ENCODE assay signal across 8 mouse cellular contexts in genomic region chr8:70487993-70488796, GRCm38 (mm10). TPM values are rescaled to one million over a fixed set of nuclear protein-coding genes. Genes with fewer than 3 reads are reported as not detected.
DNase-seq lines count a peak whose midpoint lies in the region; ATAC-seq and TF ChIP-seq lines count a peak whose summit lies in the region.

No protein-coding gene starts in this region.

- H3K4me1 ChIP-seq in ES-E14 (ENCODE audit: control insufficient read depth in 2 of 2, insufficient read depth in 2 of 2, low read length in 2 of 2, poor library complexity in 1 of 2) = peaks cover 7 to 23% of the 10 kb centered on the region in 2 experiments; a peak in 2 of 4 replicates
- peaks cover 60% of the 10 kb centered on the region for H3K4me1 ChIP-seq in limb, embryonic 15.5 days
- H3K4me1 ChIP-seq in midbrain, embryonic 15.5 days = peaks cover 53% of the 10 kb centered on the region

- ATAC-seq in CD4-positive, CD25-positive, alpha-beta regulatory T cell, adult 4 months = no peak
- ATAC-seq in limb, embryonic 15.5 days (ENCODE audit: insufficient number of reproducible peaks, low FRiP score, low TSS enrichment, low read depth) = 0 out of 2 replicates have a peak, but pooled peaks have one; percentile 16
- no peak; the same call in 1 of the 2 replicates for ATAC-seq in midbrain, embryonic 15.5 days (replicated peaks)

- H3K4me2 ChIP-seq in limb, embryonic 15.5 days = peak overlapping the region; percentile 64
- peak overlapping the region; percentile 84 for H3K4me2 ChIP-seq in midbrain, embryonic 15.5 days

- no peaks in the 10 kb centered on the region for H3K36me3 ChIP-seq in ES-E14 (ENCODE audit: control insufficient read depth, insufficient read depth, low read length, poor library complexity, severe bottlenecking)
- H3K36me3 ChIP-seq in limb, embryonic 15.5 days = no peaks in the 10 kb centered on the region
- H3K36me3 ChIP-seq in midbrain, embryonic 15.5 days (replicated peaks) = 0 out of 2 replicates have a peak, but pooled peaks cover 4% of the 10 kb centered on the region

- 4% methylated on average over 55 of the region's 55 CpGs for WGBS in limb, embryonic 15.5 days
- WGBS in midbrain, embryonic 15.5 days = 3% methylated on average over 53 of the region's 55 CpGs

- no peak overlapping the region for H3K27ac ChIP-seq in ES-E14 (ENCODE audit: insufficient read depth, low read depth, low read length, poor library complexity, severe bottlenecking)
- no peak overlapping the region for H3K27ac ChIP-seq in limb, embryonic 15.5 days
- no peak overlapping the region for H3K27ac ChIP-seq in midbrain, embryonic 15.5 days

- H3K9me3 ChIP-seq in ES-E14 (ENCODE audit: control insufficient read depth, insufficient read depth, low read depth, low read length) = no peaks in the 10 kb centered on the region
- no peaks in the 10 kb centered on the region for H3K9me3 ChIP-seq in limb, embryonic 15.5 days
- no peaks in the 10 kb centered on the region for H3K9me3 ChIP-seq in midbrain, embryonic 15.5 days

- peaks cover 89% of the 10 kb centered on the region for H3K27me3 ChIP-seq in limb, embryonic 15.5 days
- H3K27me3 ChIP-seq in midbrain, embryonic 15.5 days (replicated peaks) = peaks cover 86% of the 10 kb centered on the region

- H3K9ac ChIP-seq in ES-E14 (ENCODE audit: insufficient read depth, low read depth, low read length, poor library complexity, severe bottlenecking) = peak overlapping the region; percentile 39; the same call in 1 of the 2 replicates
- no peak overlapping the region for H3K9ac ChIP-seq in limb, embryonic 15.5 days
- H3K9ac ChIP-seq in midbrain, embryonic 15.5 days = peak overlapping the region; percentile 3; the same call in 1 of the 2 replicates

- in situ Hi-C loops in ES-E14 (cut with MboI; ENCODE audit: low sequenced_read_pairs in 2 of 2, unreplicated experiment in 2 of 2) = no loop called here

- peak; percentile 36 for DNase-seq in CD4-positive, CD25-positive, alpha-beta regulatory T cell, adult 2 months (ENCODE audit: low read depth, low spot score)
- DNase-seq in ES-E14 (ENCODE audit: low read depth, low spot score) = no peak
- peak; percentile 24 for DNase-seq in heart, postnatal 4 days
- DNase-seq in c-Kit-positive CD71-positive TER-119-positive erythroid progenitor cells, embryonic 14.5 days (ENCODE audit: low spot score) = no peak
- DNase-seq in B cell, adult 2 months = no peak

- peak overlapping the region; percentile 21 to 45 for H3K4me3 ChIP-seq in ES-E14 (ENCODE audit: insufficient read depth in 1 of 2, low read depth in 1 of 2, low read length in 2 of 2, poor library complexity in 1 of 2, severe bottlenecking in 1 of 2)
- H3K4me3 ChIP-seq in limb, embryonic 15.5 days = peak overlapping the region; percentile 30
- H3K4me3 ChIP-seq in midbrain, embryonic 15.5 days = peak overlapping the region; percentile 27

TF ChIP-seq in ES-E14, 5 proteins besides CTCF, POLR2A, EP300 and RAD21:
- TF ChIP-seq HCFC1 (IDR thresholded peaks at IDR 0.05; ENCODE audit: borderline replicate concordance, insufficient read depth, low read length) (no peak), ZC3H11A (IDR thresholded peaks at IDR 0.05; ENCODE audit: borderline replicate concordance, low read depth, low read length) (no peak), MAFK (IDR thresholded peaks at IDR 0.05; ENCODE audit: insufficient read depth, low read depth, low read length) (no peak), ZNF384 (IDR thresholded peaks at IDR 0.05; ENCODE audit: low read depth, low read length) (no peak), CHD2 (IDR thresholded peaks at IDR 0.05; ENCODE audit: low read depth, low read length) (no peak)

RNA-seq across cellular contexts. Expression of gene Tmem59l, which starts 1.0 kb away (rescaled TPM):
- not detected for polyA plus RNA-seq in CD4-positive, CD25-positive, alpha-beta regulatory T cell, adult 4 months (2017; shearing (Covaris generic))
- 5.3 and 8.0 TPM in 2 replicates for total RNA-seq in ES-E14 (2012; rRNA removed)
- total RNA-seq in heart, postnatal 4 days (2021) = not detected
- polyA plus RNA-seq in limb, embryonic 15.5 days (2015; fragmentation: Nextera tagmentation; extraction: Ambion mirVana) = 6.9 and 9.6 TPM in 2 replicates
- 123 and 141 TPM in 2 replicates for polyA plus RNA-seq in midbrain, embryonic 15.5 days (2015; fragmentation: Nextera tagmentation; extraction: Ambion mirVana)

RNA-seq across cellular contexts. Expression of gene Crlf1, which starts 4.8 kb away (rescaled TPM):
- not detected for polyA plus RNA-seq in CD4-positive, CD25-positive, alpha-beta regulatory T cell, adult 4 months (2017; shearing (Covaris generic))
- total RNA-seq in ES-E14 (2012; rRNA removed) = 17.0 and 29.3 TPM in 2 replicates
- total RNA-seq in heart, postnatal 4 days (2021) = under 1 TPM in 1 of 2 experiments, not detected in 1; 0.55 TPM
- polyA plus RNA-seq in limb, embryonic 15.5 days (2015; fragmentation: Nextera tagmentation; extraction: Ambion mirVana) = 91.2 and 97.7 TPM in 2 replicates
- 2.4 and 2.9 TPM in 2 replicates for polyA plus RNA-seq in midbrain, embryonic 15.5 days (2015; fragmentation: Nextera tagmentation; extraction: Ambion mirVana)

RNA-seq across cellular contexts. Expression of gene Klhl26, which starts 11.4 kb away (rescaled TPM):
- 10 to 100 TPM in 1 of 2 experiments, 1 to 10 TPM in 1; 7.2 to 20.1 TPM for polyA plus RNA-seq in CD4-positive, CD25-positive, alpha-beta regulatory T cell, adult 4 months (2017; shearing (Covaris generic))
- 21.4 and 22.8 TPM in 2 replicates for total RNA-seq in ES-E14 (2012; rRNA removed)
- total RNA-seq in heart, postnatal 4 days (2021) = 1 to 10 TPM; 8.2 to 9.2 TPM
- polyA plus RNA-seq in limb, embryonic 15.5 days (2015; fragmentation: Nextera tagmentation; extraction: Ambion mirVana) = 27.9 and 28.2 TPM in 2 replicates
- polyA plus RNA-seq in midbrain, embryonic 15.5 days (2015; fragmentation: Nextera tagmentation; extraction: Ambion mirVana) = 31.0 and 31.4 TPM in 2 replicates

RNA-seq across cellular contexts. Expression of gene Rex1bd, which starts 18.4 kb away (rescaled TPM):
- 10 to 100 TPM; 82.2 to 83.2 TPM for polyA plus RNA-seq in CD4-positive, CD25-positive, alpha-beta regulatory T cell, adult 4 months (2017; shearing (Covaris generic))
- 125 and 130 TPM in 2 replicates for total RNA-seq in ES-E14 (2012; rRNA removed)
- 100 to 1,000 TPM in 1 of 2 experiments, 10 to 100 TPM in 1; 96.9 to 109 TPM for total RNA-seq in heart, postnatal 4 days (2021)
- polyA plus RNA-seq in limb, embryonic 15.5 days (2015; fragmentation: Nextera tagmentation; extraction: Ambion mirVana) = 136 and 149 TPM in 2 replicates
- polyA plus RNA-seq in midbrain, embryonic 15.5 days (2015; fragmentation: Nextera tagmentation; extraction: Ambion mirVana) = 164 and 169 TPM in 2 replicates

RNA-seq across cellular contexts. Expression of gene Uba52, which starts 22.4 kb away (rescaled TPM):
- 1,000 to 10,000 TPM; 3,148 to 3,732 TPM for polyA plus RNA-seq in CD4-positive, CD25-positive, alpha-beta regulatory T cell, adult 4 months (2017; shearing (Covaris generic))
- total RNA-seq in ES-E14 (2012; rRNA removed) = 3,214 and 4,257 TPM in 2 replicates
- 1,000 to 10,000 TPM; 1,698 to 1,707 TPM for total RNA-seq in heart, postnatal 4 days (2021)
- polyA plus RNA-seq in limb, embryonic 15.5 days (2015; fragmentation: Nextera tagmentation; extraction: Ambion mirVana) = 859 and 940 TPM in 2 replicates
- polyA plus RNA-seq in midbrain, embryonic 15.5 days (2015; fragmentation: Nextera tagmentation; extraction: Ambion mirVana) = 587 and 620 TPM in 2 replicates

Comparison
In these comparisons a context has a peak if more than half of its experiments do, and no peak if none do; other contexts are left out.
1. DNase-seq: peak in CD4-positive, CD25-positive, alpha-beta regulatory T cell, adult 2 months (single experiment) and heart, postnatal 4 days (single experiment); none in ES-E14 (single experiment), c-Kit-positive CD71-positive TER-119-positive erythroid progenitor cells, embryonic 14.5 days (single experiment) and B cell, adult 2 months (0 of 2).
2. RNA of gene Tmem59l, which starts 1.0 kb away (polyA plus RNA-seq): 123 to 141 TPM in midbrain, embryonic 15.5 days; 6.9 to 9.6 TPM in limb, embryonic 15.5 days and not detected in CD4-positive, CD25-positive, alpha-beta regulatory T cell, adult 4 months; every median in the first group is over 10 times any median in the second.
3. RNA of gene Crlf1, which starts 4.8 kb away (polyA plus RNA-seq): 91.2 to 97.7 TPM in limb, embryonic 15.5 days; 2.4 to 2.9 TPM in midbrain, embryonic 15.5 days and not detected in CD4-positive, CD25-positive, alpha-beta regulatory T cell, adult 4 months; every median in the first group is over 10 times any median in the second.
4. Peak in every context shown above with its lines, with median percentiles within 50 percentile points of each other: H3K4me3 ChIP-seq.